Mouse (Mus musculus): ENCODE measurements around the gene Mesp2. TPM values are rescaled to one million over a fixed set of nuclear protein-coding genes. Genes with fewer than 3 reads are reported as not detected.

Gene Mesp2
- polyA plus RNA-seq, 1 experiment = 0.15 TPM

- 13% methylated on average over 5 of the region's 5 CpGs for WGBS
- Histone ChIP-seq H3K27ac (ENCODE audit: insufficient read depth, low read length) (no peak overlapping the region), H3K27me3 (ENCODE audit: control insufficient read depth, insufficient read depth, low read length) (no peaks in the 10 kb centered on the region), H3K4me1 (ENCODE audit: control insufficient read depth, insufficient read depth, low read length) (no peaks in the 10 kb centered on the region), H3K4me3 (replicated peaks; ENCODE audit: insufficient read depth, low read depth, low read length) (no peak overlapping the region)
- no peak for DNase-seq
- TF ChIP-seq POLR2A (IDR thresholded peaks at IDR 0.05; ENCODE audit: borderline replicate concordance, insufficient read depth, low read length) = no peak
- TF ChIP-seq CTCF (IDR thresholded peaks at IDR 0.05; ENCODE audit: borderline replicate concordance, insufficient read depth, low read depth, low read length) = no peak
These were observed 11.9 kb upstream of the Mesp2 start for GRCm38 (mm10) chr7:79798606-79799005.

GRCm38 (mm10) chr7:79799048-79799447 lies 11.5 kb upstream of the Mesp2 start:
- no peaks in the 10 kb centered on the region for H3K4me1 ChIP-seq (ENCODE audit: control insufficient read depth, insufficient read depth, low read length)
- TF ChIP-seq CTCF (IDR thresholded peaks at IDR 0.05; ENCODE audit: borderline replicate concordance, insufficient read depth, low read depth, low read length) (peak; percentile 66), POLR2A (IDR thresholded peaks at IDR 0.05; ENCODE audit: borderline replicate concordance, insufficient read depth, low read length) (no peak)
- H3K27ac ChIP-seq (ENCODE audit: insufficient read depth, low read length) = no peak overlapping the region
- 4% methylated on average over 8 of the region's 8 CpGs for WGBS
- peak; percentile 49 to 71 for DNase-seq
- no peaks in the 10 kb centered on the region for H3K27me3 ChIP-seq (ENCODE audit: control insufficient read depth, insufficient read depth, low read length)
- H3K4me3 ChIP-seq (replicated peaks; ENCODE audit: insufficient read depth, low read depth, low read length) = no peak overlapping the region

GRCm38 (mm10) chr7:79799506-79799905 lies 11.0 kb upstream of the Mesp2 start:
- no peaks in the 10 kb centered on the region for H3K4me1 ChIP-seq (ENCODE audit: control insufficient read depth, insufficient read depth, low read length)
- H3K27ac ChIP-seq (ENCODE audit: insufficient read depth, low read length) = no peak overlapping the region
- 71% methylated on average over 6 of the region's 6 CpGs for WGBS
- no peak overlapping the region for H3K4me3 ChIP-seq (replicated peaks; ENCODE audit: insufficient read depth, low read depth, low read length)
- no peak for DNase-seq
- TF ChIP-seq CTCF (IDR thresholded peaks at IDR 0.05; ENCODE audit: borderline replicate concordance, insufficient read depth, low read depth, low read length) (no peak), POLR2A (IDR thresholded peaks at IDR 0.05; ENCODE audit: borderline replicate concordance, insufficient read depth, low read length) (no peak)
- H3K27me3 ChIP-seq (ENCODE audit: control insufficient read depth, insufficient read depth, low read length) = no peaks in the 10 kb centered on the region

- Histone ChIP-seq H3K27ac (ENCODE audit: insufficient read depth, low read length) (no peak overlapping the region), H3K4me1 (ENCODE audit: control insufficient read depth, insufficient read depth, low read length) (no peaks in the 10 kb centered on the region), H3K4me3 (replicated peaks; ENCODE audit: insufficient read depth, low read depth, low read length) (no peak overlapping the region), H3K27me3 (ENCODE audit: control insufficient read depth, insufficient read depth, low read length) (no peaks in the 10 kb centered on the region)
- WGBS = 82% methylated on average over 4 of the region's 4 CpGs
- no peak for TF ChIP-seq CTCF (IDR thresholded peaks at IDR 0.05; ENCODE audit: borderline replicate concordance, insufficient read depth, low read depth, low read length)
- TF ChIP-seq POLR2A (IDR thresholded peaks at IDR 0.05; ENCODE audit: borderline replicate concordance, insufficient read depth, low read length) = no peak
- DNase-seq = no peak
These were observed 10.2 kb upstream of the Mesp2 start for GRCm38 (mm10) chr7:79800336-79800735.

GRCm38 (mm10) chr7:79801391-79801790 lies 9.1 kb upstream of the Mesp2 start:
- H3K27me3 ChIP-seq (ENCODE audit: control insufficient read depth, insufficient read depth, low read length) = no peaks in the 10 kb centered on the region
- no peak for DNase-seq
- H3K27ac ChIP-seq (ENCODE audit: insufficient read depth, low read length) = no peak overlapping the region
- TF ChIP-seq POLR2A (IDR thresholded peaks at IDR 0.05; ENCODE audit: borderline replicate concordance, insufficient read depth, low read length) (no peak), CTCF (IDR thresholded peaks at IDR 0.05; ENCODE audit: borderline replicate concordance, insufficient read depth, low read depth, low read length) (no peak)
- 80% methylated on average over 11 of the region's 11 CpGs for WGBS
- H3K4me1 ChIP-seq (ENCODE audit: control insufficient read depth, insufficient read depth, low read length) = no peaks in the 10 kb centered on the region
- no peak overlapping the region for H3K4me3 ChIP-seq (replicated peaks; ENCODE audit: insufficient read depth, low read depth, low read length)

GRCm38 (mm10) chr7:79802037-79802436 lies 8.5 kb upstream of the Mesp2 start:
- Histone ChIP-seq H3K4me3 (replicated peaks; ENCODE audit: insufficient read depth, low read depth, low read length) (no peak overlapping the region), H3K27me3 (ENCODE audit: control insufficient read depth, insufficient read depth, low read length) (no peaks in the 10 kb centered on the region), H3K27ac (ENCODE audit: insufficient read depth, low read length) (no peak overlapping the region), H3K4me1 (ENCODE audit: control insufficient read depth, insufficient read depth, low read length) (no peaks in the 10 kb centered on the region)
- TF ChIP-seq CTCF (IDR thresholded peaks at IDR 0.05; ENCODE audit: borderline replicate concordance, insufficient read depth, low read depth, low read length) (no peak), POLR2A (IDR thresholded peaks at IDR 0.05; ENCODE audit: borderline replicate concordance, insufficient read depth, low read length) (no peak)
- DNase-seq = no peak
- WGBS = 78% methylated on average over 5 of the region's 5 CpGs

- no peak for DNase-seq
- Histone ChIP-seq H3K27me3 (ENCODE audit: control insufficient read depth, insufficient read depth, low read length) (no peaks in the 10 kb centered on the region), H3K4me3 (replicated peaks; ENCODE audit: insufficient read depth, low read depth, low read length) (no peak overlapping the region), H3K27ac (ENCODE audit: insufficient read depth, low read length) (no peak overlapping the region), H3K4me1 (ENCODE audit: control insufficient read depth, insufficient read depth, low read length) (no peaks in the 10 kb centered on the region)
- TF ChIP-seq CTCF (IDR thresholded peaks at IDR 0.05; ENCODE audit: borderline replicate concordance, insufficient read depth, low read depth, low read length) (no peak), POLR2A (IDR thresholded peaks at IDR 0.05; ENCODE audit: borderline replicate concordance, insufficient read depth, low read length) (no peak)
- 8% methylated on average over 2 of the region's 2 CpGs for WGBS
These were observed 6.6 kb upstream of the Mesp2 start for GRCm38 (mm10) chr7:79803887-79804286.

- TF ChIP-seq POLR2A (IDR thresholded peaks at IDR 0.05; ENCODE audit: borderline replicate concordance, insufficient read depth, low read length) (no peak), CTCF (IDR thresholded peaks at IDR 0.05; ENCODE audit: borderline replicate concordance, insufficient read depth, low read depth, low read length) (no peak)
- no peaks in the 10 kb centered on the region for H3K4me1 ChIP-seq (ENCODE audit: control insufficient read depth, insufficient read depth, low read length)
- H3K27ac ChIP-seq (ENCODE audit: insufficient read depth, low read length) = no peak overlapping the region
- no peaks in the 10 kb centered on the region for H3K27me3 ChIP-seq (ENCODE audit: control insufficient read depth, insufficient read depth, low read length)
- no peak for DNase-seq
- H3K4me3 ChIP-seq (replicated peaks; ENCODE audit: insufficient read depth, low read depth, low read length) = no peak overlapping the region
- 65% methylated on average over 7 of the region's 7 CpGs for WGBS
These were observed 2.0 kb upstream of the Mesp2 start for GRCm38 (mm10) chr7:79808561-79808960.

Data from cerebellum, adult 2 months (tissue).